Mouse (Mus musculus) skeletal muscle tissue, postnatal 0 days (tissue): ENCODE data around the gene Glp2r. TPM values are rescaled to one million over a fixed set of nuclear protein-coding genes. Genes with fewer than 3 reads are reported as not detected.

ENCODE experiments used
- polyA plus RNA-seq: library from polyadenylated mRNA; unstranded; fragments of >200 nt; fragmentation: Nextera tagmentation; extraction: Ambion mirVana; gene quantifications from 2 replicates; pipeline ENCODE4 v1.2.1, GENCODE M21; 2015

The Glp2r gene
- 0.44 and 0.45 TPM in 2 replicates for polyA plus RNA-seq

DNA sequence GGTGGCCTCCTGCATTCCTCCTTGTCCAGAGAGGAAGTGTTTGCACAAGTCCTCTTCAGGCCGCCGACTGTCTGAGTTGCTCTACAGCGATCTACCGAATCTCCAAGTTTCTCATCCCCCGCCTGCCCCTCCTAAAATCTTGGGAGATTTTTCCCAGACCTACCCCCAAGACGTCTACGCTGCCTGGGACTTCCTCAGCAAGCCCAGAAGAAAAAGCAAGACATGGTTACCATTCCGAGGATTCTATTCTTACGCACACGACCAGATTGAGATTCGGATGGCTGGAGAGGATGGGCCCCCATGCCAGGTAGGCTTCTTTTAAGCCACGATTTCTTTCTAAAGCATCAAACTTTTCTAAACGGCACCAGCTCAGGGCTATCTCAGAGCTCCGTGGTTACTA is at the start of gene Glp2r:
TSS of gene Glp2r (minus strand) at position 101 of the 400 bp plus-strand sequence.

DNA sequence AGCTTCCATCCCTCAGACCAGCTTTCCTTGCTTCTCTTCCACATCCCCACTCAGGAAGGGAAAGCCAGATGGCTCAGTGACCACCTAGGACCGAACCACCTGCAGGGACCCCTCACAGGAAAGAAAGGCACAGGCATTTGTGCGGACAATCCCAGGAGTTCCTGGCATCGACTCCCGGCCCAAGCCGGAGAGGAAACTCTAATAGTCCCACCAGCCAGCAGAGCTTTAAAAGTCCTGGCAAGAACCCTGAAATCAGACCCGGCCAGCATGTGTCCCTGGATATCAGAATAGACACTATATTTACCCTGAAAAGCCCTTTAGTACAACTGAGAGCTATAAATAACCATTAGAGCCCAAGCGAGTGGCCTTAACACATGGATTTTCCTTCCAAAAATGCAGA is 27.0 kb upstream of the Glp2r start, which contains the start of gene Dhrs7c:
TSS of gene Dhrs7c (plus strand) at position 257 of the 400 bp plus-strand sequence.

DNA sequence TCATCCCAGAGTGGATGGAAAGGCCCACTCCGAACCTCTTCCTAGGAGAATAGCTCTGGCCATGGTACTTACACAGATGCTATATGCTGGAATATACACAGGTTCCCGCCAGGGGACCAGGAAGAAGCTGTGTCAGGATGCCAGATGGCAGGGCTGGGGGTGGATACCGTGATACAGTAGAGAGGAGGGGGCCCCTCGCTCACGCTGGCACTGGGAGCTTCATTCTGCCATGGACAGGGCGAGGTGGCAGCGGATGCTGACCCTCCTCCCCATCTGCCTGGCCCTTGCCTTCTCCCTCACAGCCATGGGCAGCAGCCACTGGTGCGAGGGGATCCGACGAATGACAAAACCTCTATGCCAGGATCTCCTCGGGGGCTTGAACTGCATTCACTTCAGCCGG is 3.4 kb upstream of the Glp2r start, which contains the start of gene Gsg1l2:
TSS of gene Gsg1l2 (plus strand) at position 230 of the 400 bp plus-strand sequence.

DNA sequence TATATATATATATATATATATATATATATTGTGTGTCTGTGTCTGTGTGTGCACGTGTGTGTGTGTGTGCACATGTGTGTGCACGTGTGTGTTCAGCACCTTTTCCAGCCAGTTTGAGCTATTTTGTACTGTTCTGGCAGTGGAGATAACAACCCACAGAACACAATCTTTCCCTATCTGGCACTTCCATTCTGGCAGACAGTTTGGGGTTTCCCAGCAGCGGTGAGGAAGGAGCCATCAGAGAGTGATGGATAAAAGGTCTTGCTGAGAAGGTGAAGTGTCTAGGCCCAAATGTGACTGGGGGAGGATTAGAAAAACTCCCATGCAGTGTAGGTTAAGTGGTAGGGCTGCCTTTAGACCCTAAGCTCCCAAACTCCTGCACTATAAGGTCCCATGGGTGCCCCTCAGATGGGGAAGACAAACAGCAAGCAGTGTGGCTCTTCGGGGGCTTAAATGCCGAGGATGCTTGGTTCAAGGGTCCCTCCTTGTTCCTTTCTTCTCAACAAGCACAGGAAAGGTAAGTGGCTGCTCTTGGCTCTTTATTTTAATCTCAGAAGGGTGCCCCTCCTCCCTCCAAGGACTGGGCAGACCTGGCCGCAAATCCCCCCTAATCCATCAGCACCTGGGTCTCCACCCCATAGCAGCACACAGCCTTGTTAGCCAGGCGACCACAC is 76.1 kb downstream of the Glp2r start, which contains the start of gene Rcvrn:
TSS of gene Rcvrn (plus strand) at position 624 of the 674 bp plus-strand sequence.

Other genes starting within 250 kb of the Glp2r start
- gene Rcvrn, start 75.8 kb downstream of the Glp2r start, polyA plus RNA-seq: not detected in 2 replicates
- gene Gsg1l2, start 3.5 kb upstream of the Glp2r start, polyA plus RNA-seq: not detected in 2 replicates
- 193 and 214 TPM in 2 replicates for gene Dhrs7c, start 27.0 kb upstream of the Glp2r start, polyA plus RNA-seq
- gene Usp43, start 151.0 kb upstream of the Glp2r start, polyA plus RNA-seq: 0.24 and 0.35 TPM in 2 replicates
- gene Cfap52, start 194.5 kb upstream of the Glp2r start, polyA plus RNA-seq: 1.1 and 2.0 TPM in 2 replicates
- 48.1 and 53.2 TPM in 2 replicates for gene Stx8, start 195.0 kb upstream of the Glp2r start, polyA plus RNA-seq